Mouse (Mus musculus): ENCODE measurements around the gene Dnah14. TPM values are rescaled to one million over a fixed set of nuclear protein-coding genes. Genes with fewer than 3 reads are reported as not detected.

Gene Dnah14
- total and polyA plus RNA-seq, 3 experiments: 0.03 to 0.98 (median 0.74) TPM

- Histone ChIP-seq H3K9ac (ENCODE audit: insufficient read depth, low read depth) (no peak overlapping the region), H3K36me3 (replicated peaks in 1 of 2; ENCODE audit: control insufficient read depth in 1 of 2, insufficient read depth in 1 of 2, low read length in 1 of 2) (no peaks in the 10 kb centered on the region), H3K9me3 (replicated peaks; ENCODE audit: low read length) (no peaks in the 10 kb centered on the region), H3K4me1 (ENCODE audit: control insufficient read depth in 1 of 2, insufficient read depth in 2 of 2) (peaks cover 0 to 6% of the 10 kb centered on the region in 2 experiments; a peak in 2 of 4 replicates), H3K27ac (ENCODE audit: insufficient read depth, low read depth) (no peak overlapping the region), H3K4me3 (replicated peaks in 1 of 3; ENCODE audit: low read depth in 2 of 3, low read length in 2 of 3, poor library complexity in 1 of 3) (no peak overlapping the region), H3K27me3 (replicated peaks) (no peaks in the 10 kb centered on the region), H3K79me2 (replicated peaks; ENCODE audit: control insufficient read depth, extremely low read depth, insufficient read depth, poor library complexity, severe bottlenecking) (no peaks in the 10 kb centered on the region), H3K4me2 (ENCODE audit: insufficient read depth, low read depth, poor library complexity, severe bottlenecking) (no peak overlapping the region)
- TF ChIP-seq ZKSCAN1 (IDR thresholded peaks at IDR 0.05; ENCODE audit: borderline replicate concordance, low read depth, low read length): no peak
- TF ChIP-seq ETS1 (conservative IDR thresholded peaks at IDR 0.05; ENCODE audit: low read depth, low read length): no peak
- TF ChIP-seq MAZ (IDR thresholded peaks at IDR 0.05; ENCODE audit: low read depth, low read length): no peak
- TF ChIP-seq UBTF (IDR thresholded peaks at IDR 0.05; ENCODE audit: low read depth, low read length): no peak
- no peak for TF ChIP-seq ZMIZ1 (IDR thresholded peaks at IDR 0.05; ENCODE audit: low read depth, low read length)
- no peak for TF ChIP-seq TBP (conservative IDR thresholded peaks at IDR 0.05; ENCODE audit: low read depth, low read length)
- TF ChIP-seq TCF12 (IDR thresholded peaks at IDR 0.05; ENCODE audit: low read depth, low read length): no peak
- no peak for TF ChIP-seq POLR2A (IDR thresholded peaks at IDR 0.05; ENCODE audit: low read depth, low read length)
- TF ChIP-seq USF1 (IDR thresholded peaks at IDR 0.05; ENCODE audit: low read depth, low read length): no peak
- no peak for TF ChIP-seq IRF4 (IDR thresholded peaks at IDR 0.05; ENCODE audit: low read depth, low read length)
- no peak for TF ChIP-seq SIN3A (IDR thresholded peaks at IDR 0.05; ENCODE audit: low read length)
- in situ Hi-C loops (cut with MboI; ENCODE audit: low pct_ligation_motif_present, low pct_unique_long_range_greater_than_20kb, low sequenced_read_pairs): no loop called here
- DNase-seq (ENCODE audit: extremely low read depth): no peak
- dilution Hi-C loops (cut with MboI; ENCODE audit: extremely low pct_ligation_motif_present, extremely low pct_unique_long_range_greater_than_20kb, low sequenced_read_pairs): no loop called here
Observed at GRCm38 (mm10) chr1:181623149-181623680, 46.9 kb downstream of the Dnah14 start.

- Histone ChIP-seq H3K9me3 (replicated peaks; ENCODE audit: low read length) (no peaks in the 10 kb centered on the region), H3K27me3 (replicated peaks) (no peaks in the 10 kb centered on the region), H3K36me3 (replicated peaks in 1 of 2; ENCODE audit: control insufficient read depth in 1 of 2, insufficient read depth in 1 of 2, low read length in 1 of 2) (no peaks in the 10 kb centered on the region), H3K4me3 (replicated peaks in 1 of 3; ENCODE audit: low read depth in 2 of 3, low read length in 2 of 3, poor library complexity in 1 of 3) (no peak overlapping the region), H3K4me2 (ENCODE audit: insufficient read depth, low read depth, poor library complexity, severe bottlenecking) (no peak overlapping the region), H3K79me2 (replicated peaks; ENCODE audit: control insufficient read depth, extremely low read depth, insufficient read depth, poor library complexity, severe bottlenecking) (no peaks in the 10 kb centered on the region), H3K9ac (ENCODE audit: insufficient read depth, low read depth) (no peak overlapping the region), H3K4me1 (ENCODE audit: control insufficient read depth in 1 of 2, insufficient read depth in 2 of 2) (peaks cover 0 to 6% of the 10 kb centered on the region in 2 experiments; a peak in 2 of 4 replicates), H3K27ac (ENCODE audit: insufficient read depth, low read depth) (no peak overlapping the region)
- TF ChIP-seq SMC3 (IDR thresholded peaks at IDR 0.05; ENCODE audit: low read depth, low read length) (no peak), JUND (conservative IDR thresholded peaks at IDR 0.05; ENCODE audit: low read depth, low read length) (no peak), HCFC1 (IDR thresholded peaks at IDR 0.05; ENCODE audit: low read depth, low read length) (no peak), TCF12 (IDR thresholded peaks at IDR 0.05; ENCODE audit: low read depth, low read length) (no peak), RCOR1 (conservative IDR thresholded peaks at IDR 0.05; ENCODE audit: low read depth, low read length) (no peak), RAD21 (IDR thresholded peaks at IDR 0.05; ENCODE audit: low read depth, low read length) (no peak), IRF4 (IDR thresholded peaks at IDR 0.05; ENCODE audit: low read depth, low read length) (no peak), E2F4 (IDR thresholded peaks at IDR 0.05; ENCODE audit: insufficient replicate concordance, low read depth, low read length) (no peak), GABPA (IDR thresholded peaks at IDR 0.05; ENCODE audit: insufficient replicate concordance, low read depth, low read length) (no peak), EP300 (IDR thresholded peaks at IDR 0.05; ENCODE audit: low read length) (no peak), MEF2A (IDR thresholded peaks at IDR 0.05; ENCODE audit: borderline replicate concordance, low read depth, low read length) (no peak), POLR2AphosphoS2 (IDR thresholded peaks at IDR 0.05; ENCODE audit: low read depth, low read length) (no peak), UBTF (IDR thresholded peaks at IDR 0.05; ENCODE audit: low read depth, low read length) (no peak), KAT2A (IDR thresholded peaks at IDR 0.05; ENCODE audit: insufficient replicate concordance, low read length) (no peak)
- no peak for DNase-seq (ENCODE audit: extremely low read depth)
- dilution Hi-C loops (cut with MboI; ENCODE audit: extremely low pct_ligation_motif_present, extremely low pct_unique_long_range_greater_than_20kb, low sequenced_read_pairs) (no loop called here), in situ Hi-C loops (cut with MboI; ENCODE audit: low pct_ligation_motif_present, low pct_unique_long_range_greater_than_20kb, low sequenced_read_pairs) (no loop called here)
Observed at GRCm38 (mm10) chr1:181624876-181625275, 48.5 kb downstream of the Dnah14 start.

Measured in CH12.LX (cell line).